Mouse (Mus musculus): ENCODE results near the gene Gm27021. TPM values are rescaled to one million over a fixed set of nuclear protein-coding genes. Genes with fewer than 3 reads are reported as not detected.

Gm27021 gene
- polyA plus RNA-seq, 1 experiment from 2014 or later = 2.0 TPM

- Histone ChIP-seq H3K9me3 (replicated peaks; ENCODE audit: control insufficient read depth, low read length) (no peaks in the 10 kb centered on the region), H3K4me1 (ENCODE audit: control insufficient read depth, insufficient read depth, low read length) (peaks cover 29% of the 10 kb centered on the region), H3K27me3 (ENCODE audit: control insufficient read depth, insufficient read depth, low read length) (no peaks in the 10 kb centered on the region), H3K4me2 (no peak overlapping the region), H3K27ac (ENCODE audit: low read depth, low read length) (no peak overlapping the region), H3K9ac (ENCODE audit: low read depth, low read length) (no peak overlapping the region), H3K36me3 (ENCODE audit: control insufficient read depth, insufficient read depth, low read length) (no peaks in the 10 kb centered on the region), H3K4me3 (ENCODE audit: low read depth, low read length) (no peak overlapping the region)
- peak; percentile 27; the same call in 1 of the 2 replicates for ATAC-seq (replicated peaks; ENCODE audit: insufficient number of reproducible peaks, low FRiP score, low TSS enrichment)
- WGBS (ENCODE audit: insufficient replicate concordance) = 38% methylated on average over 7 of the region's 8 CpGs
Measured at GRCm38 (mm10) chr8:120616663-120617626, 50.9 kb downstream of the Gm27021 start.

- no peak overlapping the region for H3K9ac ChIP-seq (ENCODE audit: low read depth, low read length)
- H3K9me3 ChIP-seq (replicated peaks; ENCODE audit: control insufficient read depth, low read length) = no peaks in the 10 kb centered on the region
- no peaks in the 10 kb centered on the region for H3K36me3 ChIP-seq (ENCODE audit: control insufficient read depth, insufficient read depth, low read length)
- H3K4me1 ChIP-seq (ENCODE audit: control insufficient read depth, insufficient read depth, low read length) = peaks cover 14% of the 10 kb centered on the region
- H3K4me3 ChIP-seq (ENCODE audit: low read depth, low read length) = no peak overlapping the region
- H3K4me2 ChIP-seq = no peak overlapping the region
- no peak overlapping the region for H3K27ac ChIP-seq (ENCODE audit: low read depth, low read length)
- ATAC-seq (replicated peaks; ENCODE audit: insufficient number of reproducible peaks, low FRiP score, low TSS enrichment) = no peak
- 85% methylated on average over 3 of the region's 3 CpGs for WGBS (ENCODE audit: insufficient replicate concordance)
- peaks cover 8% of the 10 kb centered on the region; the same call in 1 of the 2 replicates for H3K27me3 ChIP-seq (ENCODE audit: control insufficient read depth, insufficient read depth, low read length)
Measured at GRCm38 (mm10) chr8:120614491-120614890, 53.4 kb downstream of the Gm27021 start.

- H3K27me3 ChIP-seq (ENCODE audit: control insufficient read depth, insufficient read depth, low read length) = peaks cover 8% of the 10 kb centered on the region; the same call in 1 of the 2 replicates
- no peak overlapping the region for H3K9ac ChIP-seq (ENCODE audit: low read depth, low read length)
- no peak overlapping the region for H3K4me2 ChIP-seq
- H3K4me3 ChIP-seq (ENCODE audit: low read depth, low read length) = no peak overlapping the region
- WGBS (ENCODE audit: insufficient replicate concordance) = 87% methylated on average over 6 of the region's 6 CpGs
- no peaks in the 10 kb centered on the region for H3K36me3 ChIP-seq (ENCODE audit: control insufficient read depth, insufficient read depth, low read length)
- no peak overlapping the region for H3K27ac ChIP-seq (ENCODE audit: low read depth, low read length)
- peaks cover 3% of the 10 kb centered on the region; the same call in 1 of the 2 replicates for H3K4me1 ChIP-seq (ENCODE audit: control insufficient read depth, insufficient read depth, low read length)
- ATAC-seq (replicated peaks; ENCODE audit: insufficient number of reproducible peaks, low FRiP score, low TSS enrichment) = no peak
- no peaks in the 10 kb centered on the region for H3K9me3 ChIP-seq (replicated peaks; ENCODE audit: control insufficient read depth, low read length)
Measured at GRCm38 (mm10) chr8:120610824-120611223, 57.1 kb downstream of the Gm27021 start.

DNA sequence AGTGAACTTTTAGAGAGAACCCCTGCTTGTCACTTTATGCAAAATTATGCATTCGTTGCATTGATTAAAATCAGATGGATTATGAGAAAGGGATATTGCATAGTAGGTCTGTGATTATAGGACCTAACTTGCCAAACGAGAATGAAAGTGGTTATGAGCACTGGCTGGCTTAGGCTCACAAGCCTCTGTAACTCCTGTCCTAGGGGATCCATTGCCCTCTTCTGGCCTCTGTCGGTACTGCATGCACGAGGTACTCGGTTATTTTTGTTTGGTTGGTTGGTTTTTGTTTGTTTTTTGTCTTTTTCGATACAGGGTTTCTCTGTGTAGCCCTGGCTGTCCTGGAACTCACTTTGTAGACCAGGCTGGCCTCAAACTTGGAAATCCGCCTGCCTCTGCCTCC lies 60.0 kb downstream of the Gm27021 start:
- H3K27ac ChIP-seq (ENCODE audit: low read depth, low read length) = no peak overlapping the region
- no peak overlapping the region for H3K4me3 ChIP-seq (ENCODE audit: low read depth, low read length)
- peaks cover 8% of the 10 kb centered on the region; the same call in 1 of the 2 replicates for H3K27me3 ChIP-seq (ENCODE audit: control insufficient read depth, insufficient read depth, low read length)
- H3K36me3 ChIP-seq (ENCODE audit: control insufficient read depth, insufficient read depth, low read length) = no peaks in the 10 kb centered on the region
- WGBS (ENCODE audit: insufficient replicate concordance) = 17% methylated on average over 7 of the region's 7 CpGs
- peaks cover 3% of the 10 kb centered on the region; the same call in 1 of the 2 replicates for H3K4me1 ChIP-seq (ENCODE audit: control insufficient read depth, insufficient read depth, low read length)
- peak overlapping the region; percentile 16; the same call in 1 of the 2 replicates for H3K4me2 ChIP-seq
- no peaks in the 10 kb centered on the region for H3K9me3 ChIP-seq (replicated peaks; ENCODE audit: control insufficient read depth, low read length)
- no peak overlapping the region for H3K9ac ChIP-seq (ENCODE audit: low read depth, low read length)
- no peak for ATAC-seq (replicated peaks; ENCODE audit: insufficient number of reproducible peaks, low FRiP score, low TSS enrichment)

GRCm38 (mm10) chr8:120607460-120607859 lies 60.4 kb downstream of the Gm27021 start:
- H3K27ac ChIP-seq (ENCODE audit: low read depth, low read length) = no peak overlapping the region
- peak overlapping the region; percentile 16; the same call in 1 of the 2 replicates for H3K4me2 ChIP-seq
- no peak for ATAC-seq (replicated peaks; ENCODE audit: insufficient number of reproducible peaks, low FRiP score, low TSS enrichment)
- H3K9me3 ChIP-seq (replicated peaks; ENCODE audit: control insufficient read depth, low read length) = no peaks in the 10 kb centered on the region
- H3K4me1 ChIP-seq (ENCODE audit: control insufficient read depth, insufficient read depth, low read length) = peaks cover 3% of the 10 kb centered on the region; the same call in 1 of the 2 replicates
- H3K4me3 ChIP-seq (ENCODE audit: low read depth, low read length) = no peak overlapping the region
- H3K9ac ChIP-seq (ENCODE audit: low read depth, low read length) = no peak overlapping the region
- H3K36me3 ChIP-seq (ENCODE audit: control insufficient read depth, insufficient read depth, low read length) = no peaks in the 10 kb centered on the region
- WGBS (ENCODE audit: insufficient replicate concordance) = 76% methylated on average over 9 of the region's 9 CpGs
- peaks cover 8% of the 10 kb centered on the region; the same call in 1 of the 2 replicates for H3K27me3 ChIP-seq (ENCODE audit: control insufficient read depth, insufficient read depth, low read length)

- Histone ChIP-seq H3K4me3 (ENCODE audit: low read depth, low read length) (no peak overlapping the region), H3K36me3 (ENCODE audit: control insufficient read depth, insufficient read depth, low read length) (no peaks in the 10 kb centered on the region), H3K9ac (ENCODE audit: low read depth, low read length) (no peak overlapping the region), H3K27me3 (ENCODE audit: control insufficient read depth, insufficient read depth, low read length) (no peaks in the 10 kb centered on the region; the same call in 1 of the 2 replicates), H3K4me1 (ENCODE audit: control insufficient read depth, insufficient read depth, low read length) (peaks cover 8% of the 10 kb centered on the region), H3K27ac (ENCODE audit: low read depth, low read length) (no peak overlapping the region), H3K9me3 (replicated peaks; ENCODE audit: control insufficient read depth, low read length) (no peaks in the 10 kb centered on the region), H3K4me2 (no peak overlapping the region)
- 50% methylated on average over 6 of the region's 6 CpGs for WGBS (ENCODE audit: insufficient replicate concordance)
- ATAC-seq (replicated peaks; ENCODE audit: insufficient number of reproducible peaks, low FRiP score, low TSS enrichment) = no peak
Measured at GRCm38 (mm10) chr8:120602672-120603071, 65.2 kb downstream of the Gm27021 start.

- no peak overlapping the region for H3K4me2 ChIP-seq
- 42% methylated on average over 7 of the region's 7 CpGs for WGBS (ENCODE audit: insufficient replicate concordance)
- H3K27ac ChIP-seq (ENCODE audit: low read depth, low read length) = no peak overlapping the region
- no peak overlapping the region for H3K9ac ChIP-seq (ENCODE audit: low read depth, low read length)
- H3K4me3 ChIP-seq (ENCODE audit: low read depth, low read length) = no peak overlapping the region
- no peaks in the 10 kb centered on the region for H3K9me3 ChIP-seq (replicated peaks; ENCODE audit: control insufficient read depth, low read length)
- H3K27me3 ChIP-seq (ENCODE audit: control insufficient read depth, insufficient read depth, low read length) = no peaks in the 10 kb centered on the region; the same call in 1 of the 2 replicates
- H3K4me1 ChIP-seq (ENCODE audit: control insufficient read depth, insufficient read depth, low read length) = peaks cover 6% of the 10 kb centered on the region
- no peaks in the 10 kb centered on the region for H3K36me3 ChIP-seq (ENCODE audit: control insufficient read depth, insufficient read depth, low read length)
- no peak for ATAC-seq (replicated peaks; ENCODE audit: insufficient number of reproducible peaks, low FRiP score, low TSS enrichment)
Measured at GRCm38 (mm10) chr8:120599504-120599903, 68.4 kb downstream of the Gm27021 start.

DNA sequence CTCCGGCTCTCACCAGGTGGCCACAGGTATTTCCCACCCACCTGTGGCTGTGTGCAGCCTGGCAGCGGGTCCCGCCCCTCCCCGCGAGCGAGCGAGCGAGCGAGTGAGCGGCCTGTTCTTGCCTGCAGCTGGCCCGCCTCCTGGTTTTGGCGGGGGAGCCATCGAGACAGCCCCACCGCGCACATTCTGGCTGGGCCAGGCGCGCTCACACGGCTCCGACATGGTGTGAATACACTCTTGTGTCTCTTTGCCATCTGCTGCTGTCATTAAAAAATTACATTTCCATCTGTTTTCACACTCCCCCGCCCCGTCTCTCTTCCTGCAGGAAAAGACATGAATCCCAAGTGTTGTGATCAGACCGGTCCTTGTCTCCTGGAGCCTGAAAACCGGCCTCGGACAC lies 69.3 kb downstream of the Gm27021 start:
- 33% methylated on average over 24 of the region's 24 CpGs for WGBS (ENCODE audit: insufficient replicate concordance)
- peak overlapping the region; percentile 4 for H3K9ac ChIP-seq (ENCODE audit: low read depth, low read length)
- H3K36me3 ChIP-seq (ENCODE audit: control insufficient read depth, insufficient read depth, low read length) = no peaks in the 10 kb centered on the region
- peaks cover 6% of the 10 kb centered on the region for H3K4me1 ChIP-seq (ENCODE audit: control insufficient read depth, insufficient read depth, low read length)
- H3K9me3 ChIP-seq (replicated peaks; ENCODE audit: control insufficient read depth, low read length) = no peaks in the 10 kb centered on the region
- peak overlapping the region; percentile 55 for H3K4me2 ChIP-seq
- no peak for ATAC-seq (replicated peaks; ENCODE audit: insufficient number of reproducible peaks, low FRiP score, low TSS enrichment)
- peak overlapping the region; percentile 12; the same call in 1 of the 2 replicates for H3K4me3 ChIP-seq (ENCODE audit: low read depth, low read length)
- no peaks in the 10 kb centered on the region; the same call in 1 of the 2 replicates for H3K27me3 ChIP-seq (ENCODE audit: control insufficient read depth, insufficient read depth, low read length)
- no peak overlapping the region for H3K27ac ChIP-seq (ENCODE audit: low read depth, low read length)

All from heart, embryonic 11.5 days (tissue).